Mouse (Mus musculus) midbrain, embryonic 13.5 days (tissue): Measurements from ENCODE around the gene Pde3a. TPM values are rescaled to one million over a fixed set of nuclear protein-coding genes. Genes with fewer than 3 reads are reported as not detected.

Experiments used
- ATAC-seq: fragments of 200-750 bp; cut with Nextera tagmentation; 2 replicates; pipeline ENCODE4 v1.8.0; 2017; ENCODE audit warnings: mild to moderate bottlenecking, moderate TSS enrichment, moderate library complexity
- H3K27ac ChIP-seq: fragments of 300-500 bp; sonication (generic); 2 replicates; pipeline ENCODE4 v1.5.1; 2015; ENCODE audit warnings: inconsistent platforms, mild to moderate bottlenecking, moderate library complexity
- H3K27me3 ChIP-seq: fragments of 300-500 bp; sonication (generic); 2 replicates; pipeline ENCODE4 v1.6.1; 2015; ENCODE audit warnings: mild to moderate bottlenecking, inconsistent platforms
- H3K36me3 ChIP-seq: fragments of 300-500 bp; sonication (generic); 2 replicates; pipeline ENCODE4 v1.6.1; 2015; ENCODE audit warnings: mild to moderate bottlenecking, inconsistent platforms
- H3K4me1 ChIP-seq: fragments of 300-500 bp; sonication (generic); replicated peaks from 2 replicates; pipeline ENCODE4 v1.6.1; 2015; ENCODE audit warnings: inconsistent platforms
- H3K4me2 ChIP-seq: fragments of 300-500 bp; sonication (generic); replicated peaks from 2 replicates; pipeline ENCODE4 v1.6.1; 2015; ENCODE audit warnings: moderate library complexity, mild to moderate bottlenecking, inconsistent platforms
- H3K4me3 ChIP-seq: fragments of 300-500 bp; sonication (generic); replicated peaks from 2 replicates; pipeline ENCODE4 v1.5.1; 2015; ENCODE audit warnings: mild to moderate bottlenecking, inconsistent platforms
- H3K9ac ChIP-seq: fragments of 300-500 bp; sonication (generic); replicated peaks from 2 replicates; pipeline ENCODE4 v1.6.1; 2015; ENCODE audit warnings: mild to moderate bottlenecking, inconsistent platforms
- H3K9me3 ChIP-seq: fragments of 300-500 bp; sonication (generic); 2 replicates; pipeline ENCODE4 v1.6.1; 2016; ENCODE audit warnings: mild to moderate bottlenecking, inconsistent platforms
- WGBS: fragments of 180-500 bp; shearing (Covaris S2); methylation state at CpG from one replicate; pipeline ENCODE4 v1.1.7; 2015; 5-methylcytosine and 5-hydroxymethylcytosine counted together
- polyA plus RNA-seq: library from polyadenylated mRNA; unstranded; fragments of >200 nt; fragmentation: Nextera tagmentation; extraction: Ambion mirVana; gene quantifications from 2 replicates; pipeline ENCODE4 v1.2.1, GENCODE M21; 2015

Gene Pde3a
- polyA plus RNA-seq, 1 experiment from 2014 or later, result 1.9 TPM

DNA sequence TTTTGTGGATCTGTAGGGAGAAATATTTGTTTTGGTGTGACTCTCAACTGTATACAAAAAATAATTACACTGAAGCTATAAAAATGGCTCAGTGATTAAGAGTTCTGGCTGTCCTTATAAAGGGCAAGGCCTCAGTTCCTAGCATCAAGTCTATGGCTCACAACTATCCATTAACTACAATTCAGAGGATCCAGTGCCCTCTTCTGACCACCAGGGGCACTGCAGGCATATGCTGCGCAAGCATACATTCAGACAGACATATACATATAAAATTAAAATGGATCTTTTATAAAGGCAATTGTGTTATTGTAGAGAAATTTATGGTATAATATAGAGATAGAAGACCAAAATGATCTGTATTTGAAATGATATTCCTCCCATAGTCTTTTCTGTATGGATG lies 181.1 kb downstream of the Pde3a start:
- Histone ChIP-seq H3K36me3 (no peaks in the 10 kb centered on the region), H3K9ac (no peak overlapping the region), H3K9me3 (no peaks in the 10 kb centered on the region), H3K4me2 (no peak overlapping the region), H3K4me3 (no peak overlapping the region), H3K4me1 (peaks cover 11% of the 10 kb centered on the region), H3K27ac (no peak overlapping the region), H3K27me3 (no peaks in the 10 kb centered on the region)
- WGBS, result 94% methylated on average over 1 of the region's 1 CpGs
- ATAC-seq, result no peak

DNA sequence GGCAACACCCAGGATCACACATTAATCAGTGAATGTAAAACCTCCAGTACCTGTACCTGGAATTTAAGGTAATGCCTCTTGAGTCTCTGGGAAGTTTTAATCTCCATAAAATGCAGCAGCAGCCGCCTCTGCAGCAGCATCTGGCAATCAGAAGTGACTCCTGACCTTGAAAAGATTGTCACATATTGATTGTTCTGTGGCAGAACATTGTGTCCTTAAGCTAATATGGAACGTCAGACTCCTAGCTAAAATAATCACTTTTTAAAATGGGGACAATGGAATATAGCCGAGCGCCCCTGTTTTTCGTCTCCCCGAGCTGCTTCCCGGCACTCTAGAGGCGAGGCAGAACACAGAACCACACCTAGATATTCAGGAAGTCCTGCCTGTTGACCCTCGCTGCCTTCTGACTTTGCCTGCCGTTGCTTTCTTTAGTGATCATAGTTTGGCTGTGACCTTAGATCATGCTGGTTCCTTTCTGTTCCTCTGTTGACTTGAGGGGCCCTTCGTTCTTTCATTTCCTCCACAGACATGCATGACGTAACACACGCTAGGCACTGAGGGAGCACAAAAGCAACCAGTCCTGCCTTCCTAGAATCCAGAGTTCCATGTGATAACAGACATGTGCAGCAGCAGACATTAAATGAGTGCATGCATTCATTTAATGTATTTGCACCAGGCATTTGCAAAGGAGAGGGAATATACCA lies 183.4 kb downstream of the Pde3a start:
- H3K4me2 ChIP-seq, result no peak overlapping the region
- H3K27me3 ChIP-seq, result no peaks in the 10 kb centered on the region
- WGBS, result 89% methylated on average over 13 of the region's 13 CpGs
- H3K4me3 ChIP-seq, result no peak overlapping the region
- H3K36me3 ChIP-seq, result no peaks in the 10 kb centered on the region
- peaks cover 11% of the 10 kb centered on the region for H3K4me1 ChIP-seq
- no peak overlapping the region for H3K27ac ChIP-seq
- no peaks in the 10 kb centered on the region for H3K9me3 ChIP-seq
- ATAC-seq, result no peak
- no peak overlapping the region for H3K9ac ChIP-seq

DNA sequence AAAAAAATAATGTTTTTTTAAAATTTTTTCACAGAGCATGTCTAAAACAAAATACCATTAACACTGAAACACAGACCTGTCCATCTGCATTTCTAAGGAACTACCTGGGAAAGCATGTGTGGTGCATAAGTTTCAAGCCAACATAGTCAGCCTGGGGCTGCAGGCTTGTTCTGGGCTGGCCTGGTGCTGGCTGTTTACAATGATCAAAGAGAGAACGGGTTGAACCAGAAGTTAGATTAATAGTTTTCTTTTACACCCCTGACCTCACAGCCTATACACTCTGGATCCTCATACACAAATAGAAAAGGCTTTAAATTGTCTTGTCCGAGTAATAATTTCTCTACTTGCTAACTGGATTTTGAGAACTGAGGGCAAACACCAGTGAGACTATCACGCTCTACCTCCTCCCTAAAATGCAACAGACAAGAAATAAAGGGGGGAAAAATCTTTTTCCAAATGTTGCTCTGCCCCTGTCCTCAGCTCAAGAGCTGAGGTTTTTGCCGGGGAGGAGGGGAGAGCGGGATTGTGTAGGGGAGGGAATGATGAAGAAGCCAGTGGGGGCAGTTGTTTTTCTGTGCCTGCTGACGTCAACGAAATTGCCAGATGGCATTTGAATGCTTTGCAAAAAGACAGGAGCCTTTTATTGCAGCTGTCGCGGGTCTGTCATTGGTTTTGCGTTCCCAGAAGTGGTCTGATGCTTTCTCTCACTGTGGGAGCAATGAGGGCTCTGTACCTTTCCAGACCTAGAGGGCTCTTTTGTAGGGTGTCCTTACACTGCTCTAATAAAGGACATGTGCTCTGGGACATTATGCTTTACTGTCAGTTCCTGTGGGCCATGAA lies 185.1 kb downstream of the Pde3a start:
- 46% methylated on average over 10 of the region's 10 CpGs for WGBS
- H3K27ac ChIP-seq, result peak overlapping the region; percentile 68
- peaks cover 11% of the 10 kb centered on the region for H3K4me1 ChIP-seq
- no peak overlapping the region for H3K4me2 ChIP-seq
- H3K9ac ChIP-seq, result no peak overlapping the region
- no peaks in the 10 kb centered on the region for H3K36me3 ChIP-seq
- no peak overlapping the region for H3K4me3 ChIP-seq
- H3K9me3 ChIP-seq, result no peaks in the 10 kb centered on the region
- ATAC-seq, result peak; percentile 81
- no peaks in the 10 kb centered on the region for H3K27me3 ChIP-seq

DNA sequence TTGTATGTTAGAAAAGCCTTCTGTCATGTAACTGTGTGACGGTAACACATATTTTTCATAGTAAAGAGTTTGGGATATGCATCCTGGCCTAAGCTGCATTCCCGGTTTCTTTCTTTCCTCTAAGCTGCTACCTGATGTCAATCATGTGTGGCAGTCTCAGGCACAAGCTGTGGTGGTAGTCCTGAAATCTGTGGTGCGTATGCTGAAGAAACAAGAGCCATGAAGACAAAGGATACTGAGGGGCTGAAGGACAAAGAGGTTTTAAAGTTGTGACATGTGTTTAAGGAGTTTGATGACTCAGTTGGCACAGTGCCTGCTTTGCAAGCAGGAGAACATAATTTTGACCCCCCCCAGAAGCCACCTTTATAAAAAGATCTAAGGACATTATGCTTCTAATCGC lies 186.1 kb downstream of the Pde3a start:
- Histone ChIP-seq H3K9ac (no peak overlapping the region), H3K27me3 (no peaks in the 10 kb centered on the region), H3K9me3 (no peaks in the 10 kb centered on the region), H3K4me3 (no peak overlapping the region), H3K36me3 (no peaks in the 10 kb centered on the region), H3K4me2 (no peak overlapping the region), H3K27ac (no peak overlapping the region), H3K4me1 (peaks cover 11% of the 10 kb centered on the region)
- 57% methylated on average over 4 of the region's 4 CpGs for WGBS
- ATAC-seq, result no peak

DNA sequence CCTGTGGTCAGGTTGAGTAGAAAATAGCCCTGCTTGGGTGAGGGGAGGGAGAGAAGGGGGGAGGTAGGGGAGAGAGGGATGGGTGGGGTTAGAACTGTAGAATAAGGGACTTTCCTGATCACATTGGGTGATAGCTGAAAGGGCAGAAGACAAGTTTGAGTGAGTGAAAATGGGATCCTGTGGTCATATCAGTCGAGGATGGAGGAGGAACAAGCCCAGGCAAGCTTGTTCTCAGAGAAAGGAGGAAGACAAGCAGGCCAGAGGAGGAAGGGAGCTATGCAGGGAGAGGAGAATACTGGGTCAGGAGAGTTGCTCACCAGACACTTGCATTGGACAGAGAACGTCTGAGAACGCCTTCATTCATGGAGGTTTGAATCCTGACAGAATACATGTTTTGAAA lies 190.9 kb downstream of the Pde3a start:
- Histone ChIP-seq H3K27ac (no peak overlapping the region), H3K27me3 (no peaks in the 10 kb centered on the region), H3K9ac (no peak overlapping the region), H3K4me1 (peaks cover 2% of the 10 kb centered on the region), H3K9me3 (no peaks in the 10 kb centered on the region), H3K36me3 (no peaks in the 10 kb centered on the region), H3K4me3 (no peak overlapping the region), H3K4me2 (no peak overlapping the region)
- no peak for ATAC-seq
- WGBS, result 75% methylated on average over 3 of the region's 3 CpGs

DNA sequence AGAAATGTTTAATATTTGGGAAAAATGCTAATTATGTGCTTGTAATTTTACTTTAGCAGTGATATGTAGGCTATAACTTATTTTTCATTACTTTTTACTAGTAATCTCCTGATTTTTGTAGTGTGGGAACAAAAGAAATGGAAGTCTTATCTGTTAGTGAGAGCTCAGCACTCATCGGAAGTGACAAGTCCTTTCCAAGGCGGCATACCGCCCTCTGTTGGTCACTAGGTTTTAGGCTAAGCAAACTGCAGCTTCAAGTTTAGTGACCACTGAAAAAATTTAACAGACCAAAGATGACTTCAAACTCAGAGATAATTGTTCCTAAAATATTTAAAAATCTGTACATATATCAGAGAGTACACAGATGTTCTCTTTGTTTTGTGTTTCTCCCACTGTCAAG lies 198.5 kb downstream of the Pde3a start:
- 9% methylated on average over 3 of the region's 3 CpGs for WGBS
- Histone ChIP-seq H3K9ac (no peak overlapping the region), H3K4me3 (no peak overlapping the region), H3K9me3 (no peaks in the 10 kb centered on the region), H3K4me2 (no peak overlapping the region), H3K4me1 (no peaks in the 10 kb centered on the region), H3K36me3 (no peaks in the 10 kb centered on the region), H3K27ac (no peak overlapping the region), H3K27me3 (no peaks in the 10 kb centered on the region)
- ATAC-seq, result no peak

DNA sequence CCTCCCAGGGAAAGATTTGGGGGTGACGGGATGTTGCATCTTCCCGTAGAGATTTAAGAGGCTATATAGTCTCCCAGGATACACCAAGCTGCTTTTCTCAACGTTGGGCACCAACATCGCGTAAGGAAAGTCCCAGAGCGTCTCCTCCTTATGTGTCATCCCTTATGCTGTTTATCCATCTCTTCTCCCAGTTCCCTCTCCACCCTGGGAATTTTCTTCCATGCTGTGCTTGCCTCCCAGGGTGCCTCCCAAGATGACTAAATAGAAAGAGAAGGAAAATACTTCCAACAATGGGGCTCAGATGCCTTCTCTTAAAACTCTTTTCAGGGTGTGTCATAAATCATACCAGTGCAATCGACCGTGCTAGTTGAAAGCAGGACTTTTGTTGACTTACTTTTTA lies 199.8 kb downstream of the Pde3a start:
- Histone ChIP-seq H3K9ac (no peak overlapping the region), H3K4me3 (no peak overlapping the region), H3K27ac (no peak overlapping the region), H3K27me3 (no peaks in the 10 kb centered on the region), H3K9me3 (no peaks in the 10 kb centered on the region), H3K4me2 (no peak overlapping the region), H3K4me1 (no peaks in the 10 kb centered on the region), H3K36me3 (no peaks in the 10 kb centered on the region)
- 80% methylated on average over 8 of the region's 8 CpGs for WGBS
- ATAC-seq, result no peak

DNA sequence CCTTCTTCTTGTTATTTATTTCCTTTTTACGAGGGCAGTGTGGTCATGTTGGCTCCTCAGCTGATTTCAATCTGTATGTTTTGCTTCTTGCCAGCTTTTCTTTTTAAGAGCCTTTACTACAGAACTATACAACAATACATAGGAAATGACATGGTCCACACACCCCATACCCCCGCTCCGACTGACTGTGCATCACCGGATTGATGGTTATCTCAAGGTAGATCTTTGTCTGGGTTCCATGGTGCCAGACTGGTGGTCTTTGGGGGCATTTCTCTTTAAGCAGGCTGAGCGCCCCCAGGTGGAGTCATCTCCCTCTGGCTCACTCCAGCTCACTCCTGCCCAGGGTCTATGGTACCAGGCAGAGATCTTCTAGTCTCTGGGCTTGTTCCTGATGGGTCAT lies 206.3 kb downstream of the Pde3a start:
- Histone ChIP-seq H3K4me3 (no peak overlapping the region), H3K9me3 (no peaks in the 10 kb centered on the region), H3K36me3 (no peaks in the 10 kb centered on the region), H3K4me2 (no peak overlapping the region), H3K9ac (no peak overlapping the region), H3K27ac (no peak overlapping the region), H3K27me3 (no peaks in the 10 kb centered on the region), H3K4me1 (no peaks in the 10 kb centered on the region)
- no peak for ATAC-seq
- WGBS, result 77% methylated on average over 5 of the region's 5 CpGs

DNA sequence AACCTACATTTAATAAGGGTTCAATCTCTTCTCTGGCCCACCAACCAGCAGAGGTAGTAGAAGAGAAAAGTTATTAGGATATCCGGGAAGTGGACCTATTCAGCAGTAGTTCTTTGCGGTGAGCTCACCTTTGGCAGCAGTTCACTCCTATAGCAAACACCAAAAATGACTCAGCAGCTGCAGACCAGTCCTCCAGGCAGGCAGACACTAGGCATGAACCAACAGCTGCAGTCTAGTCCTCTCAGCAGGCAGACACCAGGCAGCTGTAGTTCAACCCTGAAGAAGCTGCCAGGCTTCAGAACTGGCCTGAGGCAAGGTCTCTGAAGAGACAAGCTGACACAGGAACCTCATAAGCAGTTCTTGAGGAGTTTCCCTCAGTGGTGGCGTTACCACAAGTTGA lies 207.5 kb downstream of the Pde3a start:
- Histone ChIP-seq H3K27me3 (no peaks in the 10 kb centered on the region), H3K27ac (no peak overlapping the region), H3K9ac (no peak overlapping the region), H3K4me3 (no peak overlapping the region), H3K4me2 (no peak overlapping the region), H3K36me3 (no peaks in the 10 kb centered on the region), H3K4me1 (no peaks in the 10 kb centered on the region), H3K9me3 (no peaks in the 10 kb centered on the region)
- no peak for ATAC-seq
- 91% methylated on average over 3 of the region's 3 CpGs for WGBS

DNA sequence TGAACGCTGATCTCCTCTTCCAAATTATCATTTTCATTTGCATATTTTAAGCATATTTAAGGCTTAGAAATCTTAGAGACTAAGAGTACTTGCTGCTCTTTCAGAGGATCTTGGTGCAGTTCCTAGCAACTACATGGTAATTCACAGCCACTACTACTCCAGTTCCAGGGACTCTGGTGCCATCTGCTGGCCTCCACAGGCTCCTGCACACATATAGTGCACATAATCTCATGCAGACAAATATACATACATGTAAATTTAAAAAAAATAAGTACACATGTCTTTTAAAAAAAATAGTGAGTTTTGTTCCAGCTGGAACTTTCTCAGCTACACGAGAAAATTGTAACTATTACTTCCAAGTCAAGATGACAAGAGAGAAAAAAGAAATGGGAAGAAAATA lies 221.2 kb downstream of the Pde3a start:
- WGBS, result 97% methylated on average over 2 of the region's 2 CpGs
- H3K36me3 ChIP-seq, result no peaks in the 10 kb centered on the region
- H3K4me3 ChIP-seq, result no peak overlapping the region
- no peaks in the 10 kb centered on the region for H3K9me3 ChIP-seq
- no peaks in the 10 kb centered on the region for H3K4me1 ChIP-seq
- H3K27me3 ChIP-seq, result no peaks in the 10 kb centered on the region
- no peak overlapping the region for H3K4me2 ChIP-seq
- H3K9ac ChIP-seq, result no peak overlapping the region
- H3K27ac ChIP-seq, result no peak overlapping the region
- ATAC-seq, result no peak

DNA sequence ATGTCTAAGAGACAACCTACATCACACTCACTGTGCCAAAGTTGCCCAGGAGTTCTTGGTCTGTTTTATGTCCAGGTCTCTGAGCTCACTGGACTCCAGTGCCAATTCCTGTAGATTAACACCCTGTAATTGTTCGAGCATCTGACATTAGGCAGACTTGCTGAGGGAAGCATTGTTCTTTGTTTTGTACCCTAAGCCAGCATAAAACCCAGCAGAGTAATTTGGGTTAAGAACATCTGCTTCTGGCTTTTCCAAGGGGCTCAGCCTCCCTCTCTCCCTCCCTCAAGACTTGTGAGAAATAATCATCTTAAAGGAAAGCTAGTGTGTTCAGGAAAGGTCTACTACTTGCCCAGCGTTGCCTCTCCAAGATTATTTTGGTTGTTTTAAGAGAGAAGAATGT lies 225.2 kb downstream of the Pde3a start:
- ATAC-seq, result no peak
- H3K36me3 ChIP-seq, result no peaks in the 10 kb centered on the region
- no peaks in the 10 kb centered on the region for H3K4me1 ChIP-seq
- no peak overlapping the region for H3K4me3 ChIP-seq
- no peaks in the 10 kb centered on the region for H3K27me3 ChIP-seq
- WGBS, result 65% methylated on average over 2 of the region's 2 CpGs
- no peak overlapping the region for H3K27ac ChIP-seq
- no peak overlapping the region for H3K9ac ChIP-seq
- H3K4me2 ChIP-seq, result no peak overlapping the region
- H3K9me3 ChIP-seq, result no peaks in the 10 kb centered on the region

DNA sequence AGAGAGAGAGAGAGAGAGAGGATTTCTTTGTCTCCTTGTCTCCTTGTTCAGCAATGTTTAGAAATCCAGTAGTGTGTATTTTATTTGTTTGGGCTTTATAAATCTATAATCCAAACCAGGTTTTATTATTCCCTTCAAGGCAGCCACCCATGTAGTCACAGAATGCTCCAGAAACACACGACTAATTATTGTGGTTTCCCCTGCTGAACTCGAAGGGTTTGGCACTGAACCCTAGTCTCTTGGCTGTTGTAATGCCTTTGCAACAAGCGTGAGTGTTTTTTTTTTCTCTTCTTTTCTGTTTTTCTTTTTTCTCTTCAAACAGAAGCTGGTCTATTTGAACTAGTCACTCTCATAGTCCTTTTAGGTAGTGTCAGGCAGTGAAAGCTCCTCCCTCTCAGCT lies 225.6 kb downstream of the Pde3a start:
- H3K9ac ChIP-seq, result no peak overlapping the region
- no peaks in the 10 kb centered on the region for H3K4me1 ChIP-seq
- H3K27me3 ChIP-seq, result no peaks in the 10 kb centered on the region
- no peaks in the 10 kb centered on the region for H3K9me3 ChIP-seq
- no peak overlapping the region for H3K27ac ChIP-seq
- H3K4me2 ChIP-seq, result no peak overlapping the region
- 72% methylated on average over 3 of the region's 3 CpGs for WGBS
- no peak for ATAC-seq
- no peaks in the 10 kb centered on the region for H3K36me3 ChIP-seq
- no peak overlapping the region for H3K4me3 ChIP-seq
